Mouse (Mus musculus) liver, embryonic 14.5 days (tissue): ENCODE measurements around the gene Plcxd3. TPM values are rescaled to one million over a fixed set of nuclear protein-coding genes. Genes with fewer than 3 reads are reported as not detected.

Experiments
- ATAC-seq: fragments of 200-750 bp; cut with Nextera tagmentation; 2 replicates; pipeline ENCODE4 v1.8.0; 2017; ENCODE audit warnings: moderate number of reproducible peaks, mild to moderate bottlenecking, moderate library complexity; ENCODE audit not compliant: insufficient read depth
- DNase-seq, 3 experiments: peaks; one replicate each; pipeline ENCODE4 v3.0.0-alpha.2; 2012 to 2013; ENCODE audit warnings: low read depth in 3 of 3, low spot score in 3 of 3
- H3K27ac ChIP-seq: fragments of 300-500 bp; sonication (generic); 2 replicates; pipeline ENCODE4 v1.5.1; 2014; ENCODE audit warnings: moderate library complexity, mild to moderate bottlenecking, control low read depth, inconsistent platforms
- H3K27me3 ChIP-seq: fragments of 300-500 bp; sonication (generic); 2 replicates; pipeline ENCODE4 v1.6.1; 2014; ENCODE audit warnings: mild to moderate bottlenecking, low read length, moderate library complexity; ENCODE audit not compliant: control insufficient read depth, insufficient read depth
- H3K36me3 ChIP-seq: fragments of 300-500 bp; sonication (generic); replicated peaks from 2 replicates; pipeline ENCODE4 v1.6.1; 2014; ENCODE audit warnings: low read depth; ENCODE audit not compliant: control insufficient read depth, insufficient read depth
- H3K4me1 ChIP-seq, 2 experiments: fragments of 200-500 bp in 1 of 2; fragments of 300-500 bp in 1 of 2; sonication (generic) in 1 of 2; replicated peaks; 2 replicates each; pipeline ENCODE4 v1.6.1; 2012 to 2014; ENCODE audit warnings: antibody characterized with exemption in 1 of 2, inconsistent platforms in 1 of 2, low read length in 1 of 2; ENCODE audit not compliant: control insufficient read depth in 2 of 2, insufficient read depth in 2 of 2
- H3K4me2 ChIP-seq: fragments of 300-500 bp; sonication (generic); 2 replicates; pipeline ENCODE4 v1.6.1; 2014; ENCODE audit warnings: low read depth, mild to moderate bottlenecking, control low read depth, moderate library complexity
- H3K4me3 ChIP-seq, 2 experiments: fragments of 200-500 bp in 1 of 2; fragments of 300-500 bp in 1 of 2; sonication (generic) in 1 of 2; 2 replicates each; pipeline ENCODE4 v1.5.1; 2012 to 2014; ENCODE audit warnings: low read depth in 2 of 2, low read length in 2 of 2, mild to moderate bottlenecking in 2 of 2, control low read depth in 1 of 2, inconsistent platforms in 1 of 2, moderate library complexity in 1 of 2; ENCODE audit not compliant: insufficient read depth in 1 of 2
- H3K9ac ChIP-seq: fragments of 300-500 bp; sonication (generic); replicated peaks from 2 replicates; pipeline ENCODE4 v1.6.1; 2014; ENCODE audit warnings: mild to moderate bottlenecking, control low read depth, moderate library complexity
- H3K9me3 ChIP-seq: fragments of 300-500 bp; sonication (generic); 2 replicates; pipeline ENCODE4 v1.6.1; 2016; ENCODE audit warnings: low read length, mixed read lengths; ENCODE audit not compliant: control insufficient read depth
- CTCF ChIP-seq: IDR thresholded peaks from 2 replicates; pipeline ENCODE4 v1.5.1; 2016; ENCODE audit warnings: antibody characterized with exemption, low read depth, control low read depth
- EP300 ChIP-seq: IDR thresholded peaks from 2 replicates; pipeline ENCODE4 v1.6.1; 2016; ENCODE audit warnings: antibody characterized with exemption, low read depth
- WGBS: fragments of 180-500 bp; shearing (Covaris S2); extraction: QIAGEN DNeasy Blood & Tissue Kit; methylation state at CpG from one replicate; pipeline ENCODE4 v1.1.7; 2014; ENCODE audit not compliant: insufficient replicate concordance; 5-methylcytosine and 5-hydroxymethylcytosine counted together
- polyA plus RNA-seq, 2 experiments: library from polyadenylated mRNA; depleted of rRNA in 1 of 2; stranded (reverse) in 1 of 2; unstranded in 1 of 2; fragments of >200 nt; fragmentation: Nextera tagmentation in 1 of 2; extraction: Ambion mirVana in 1 of 2; gene quantifications; 2 replicates each; pipeline versions ENCODE4 v1.2.1 to v1.2.3; 2012 to 2014

Gene Plcxd3
- polyA plus RNA-seq, 2 experiments: 0.02 to 0.05 TPM

DNA sequence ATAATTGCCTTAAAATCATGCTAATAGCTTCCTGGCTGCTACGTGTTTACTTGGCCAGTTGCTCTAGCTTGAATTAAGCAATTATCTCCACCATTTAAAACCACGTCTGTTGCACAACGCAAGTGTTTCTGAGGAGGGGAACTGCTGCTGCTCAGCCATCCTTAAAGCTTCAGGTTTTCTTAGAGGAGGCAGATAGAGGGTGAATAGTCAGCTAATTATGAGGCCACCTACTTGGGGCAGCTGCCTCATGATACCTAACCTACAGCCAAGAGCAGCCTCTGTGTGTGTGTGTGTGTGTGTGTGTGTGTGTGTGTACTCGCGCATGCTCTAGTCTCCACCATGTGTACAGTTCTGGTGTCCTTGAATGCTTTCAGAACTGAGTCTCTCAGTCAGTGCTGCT lies 3.5 kb downstream of the Plcxd3 start:
- WGBS: 58% methylated on average over 5 of the region's 5 CpGs
- no peak for ATAC-seq

GRCm38 (mm10) chr15:4387774-4388173 lies 12.5 kb downstream of the Plcxd3 start:
- no peak for TF ChIP-seq CTCF
- no peak for TF ChIP-seq EP300
- Histone ChIP-seq H3K9ac (no peak overlapping the region), H3K4me2 (no peak overlapping the region), H3K9me3 (no peaks in the 10 kb centered on the region), H3K27ac (no peak overlapping the region), H3K36me3 (no peaks in the 10 kb centered on the region), H3K27me3 (no peaks in the 10 kb centered on the region), H3K4me3 (no peak overlapping the region), H3K4me1 (no peaks in the 10 kb centered on the region)
- ATAC-seq (no peak), DNase-seq (no peak)

More for the DNA sequence above, 3.5 kb downstream of the Plcxd3 start:
- no peak overlapping the region for H3K4me2 ChIP-seq
- H3K4me1 ChIP-seq: no peaks in the 10 kb centered on the region
- no peaks in the 10 kb centered on the region for H3K9me3 ChIP-seq
- no peak overlapping the region for H3K27ac ChIP-seq
- H3K9ac ChIP-seq: no peak overlapping the region
- no peaks in the 10 kb centered on the region for H3K27me3 ChIP-seq
- H3K4me3 ChIP-seq: no peak overlapping the region
- no peak for TF ChIP-seq EP300
- TF ChIP-seq CTCF: no peak
- no peaks in the 10 kb centered on the region for H3K36me3 ChIP-seq
- DNase-seq: no peak

GRCm38 (mm10) chr15:4400096-4400495 lies 24.8 kb downstream of the Plcxd3 start:
- Histone ChIP-seq H3K9ac (no peak overlapping the region), H3K4me3 (no peak overlapping the region), H3K4me1 (no peaks in the 10 kb centered on the region), H3K9me3 (no peaks in the 10 kb centered on the region), H3K27ac (no peak overlapping the region), H3K27me3 (no peaks in the 10 kb centered on the region), H3K36me3 (no peaks in the 10 kb centered on the region), H3K4me2 (no peak overlapping the region)
- no peak for TF ChIP-seq CTCF
- ATAC-seq: no peak
- no peak for DNase-seq
- 57% methylated on average over 4 of the region's 4 CpGs for WGBS

DNA sequence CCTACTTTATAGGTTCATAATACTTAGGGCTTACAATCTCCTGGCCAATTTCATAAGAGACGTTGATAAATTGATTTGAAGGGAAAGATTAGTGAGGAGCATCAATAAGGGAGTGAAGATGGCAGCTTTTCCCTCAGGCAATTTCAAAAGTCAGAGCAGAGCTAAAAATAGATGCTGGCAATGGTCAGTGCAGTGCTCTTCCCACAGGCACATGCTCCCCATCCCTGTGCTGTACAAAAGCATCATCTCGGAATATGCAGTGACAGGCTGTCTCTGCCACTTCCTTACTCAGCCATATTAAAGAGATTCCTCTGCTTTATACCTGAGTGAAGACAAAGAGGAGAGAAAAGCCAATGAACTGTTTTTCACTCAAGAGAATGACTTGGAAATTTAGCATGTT lies 36.0 kb downstream of the Plcxd3 start:
- no peaks in the 10 kb centered on the region for H3K9me3 ChIP-seq
- H3K27me3 ChIP-seq: no peaks in the 10 kb centered on the region
- no peaks in the 10 kb centered on the region for H3K4me1 ChIP-seq
- H3K4me2 ChIP-seq: no peak overlapping the region
- no peak for ATAC-seq
- H3K4me3 ChIP-seq: no peak overlapping the region
- no peak overlapping the region for H3K9ac ChIP-seq
- TF ChIP-seq EP300 (no peak), CTCF (no peak)
- H3K36me3 ChIP-seq: no peaks in the 10 kb centered on the region
- 53% methylated on average over 2 of the region's 2 CpGs for WGBS
- no peak for DNase-seq
- no peak overlapping the region for H3K27ac ChIP-seq

- Histone ChIP-seq H3K9ac (no peak overlapping the region), H3K27me3 (no peaks in the 10 kb centered on the region), H3K4me1 (no peaks in the 10 kb centered on the region), H3K36me3 (no peaks in the 10 kb centered on the region), H3K9me3 (no peaks in the 10 kb centered on the region), H3K27ac (no peak overlapping the region), H3K4me2 (no peak overlapping the region), H3K4me3 (no peak overlapping the region)
- ATAC-seq (no peak), DNase-seq (no peak)
- TF ChIP-seq CTCF (no peak), EP300 (no peak)
These were observed 64.8 kb downstream of the Plcxd3 start for GRCm38 (mm10) chr15:4440081-4440480.

GRCm38 (mm10) chr15:4496182-4496581 lies 120.9 kb downstream of the Plcxd3 start:
- no peak overlapping the region for H3K27ac ChIP-seq
- TF ChIP-seq CTCF (no peak), EP300 (no peak)
- no peaks in the 10 kb centered on the region for H3K36me3 ChIP-seq
- no peak for DNase-seq
- H3K4me3 ChIP-seq: no peak overlapping the region
- no peaks in the 10 kb centered on the region for H3K4me1 ChIP-seq
- no peaks in the 10 kb centered on the region for H3K9me3 ChIP-seq
- no peak overlapping the region for H3K9ac ChIP-seq
- 59% methylated on average over 3 of the region's 3 CpGs for WGBS
- H3K27me3 ChIP-seq: no peaks in the 10 kb centered on the region
- no peak for ATAC-seq
- no peak overlapping the region for H3K4me2 ChIP-seq
